Mouse (Mus musculus): Measurements from ENCODE around the gene Srrm2. TPM values are rescaled to one million over a fixed set of nuclear protein-coding genes. Genes with fewer than 3 reads are reported as not detected.
A peak's percentile ranks its signal among the peaks of the same experiment; 100 is the strongest.

Gene Srrm2
- polyA plus RNA-seq, 1 experiment = 58.2 TPM

GRCm38 (mm10) chr17:23831201-23831600 is 40.9 kb downstream of the Srrm2 start:
- H3K4me3 ChIP-seq = no peak overlapping the region
- peaks cover 24% of the 10 kb centered on the region for H3K79me2 ChIP-seq (ENCODE audit: control insufficient read depth, insufficient read depth)
- peaks cover 8% of the 10 kb centered on the region for H3K36me3 ChIP-seq (ENCODE audit: control insufficient read depth, insufficient read depth)
- H3K4me2 ChIP-seq (ENCODE audit: low read depth) = no peak overlapping the region
- H3K27me3 ChIP-seq (ENCODE audit: control insufficient read depth, insufficient read depth, insufficient read length) = peaks cover 14% of the 10 kb centered on the region
- H3ac ChIP-seq (ENCODE audit: control insufficient read depth, insufficient read length) = no peak overlapping the region
- no peak for TF ChIP-seq POLR2A (IDR thresholded peaks at IDR 0.05; ENCODE audit: insufficient read length, low read depth)
- no peak for TF ChIP-seq REST (IDR thresholded peaks at IDR 0.05; ENCODE audit: insufficient read depth, insufficient read length)
- no peak for TF ChIP-seq MAX (IDR thresholded peaks at IDR 0.05; ENCODE audit: low read depth)
- no peak for TF ChIP-seq POLR2AphosphoS2 (IDR thresholded peaks at IDR 0.05; ENCODE audit: insufficient read length, low read depth)
- no peak for TF ChIP-seq SRF (IDR thresholded peaks at IDR 0.05; ENCODE audit: control insufficient read depth, insufficient read length, low read depth)
- no peak for TF ChIP-seq TCF12 (IDR thresholded peaks at IDR 0.05; ENCODE audit: insufficient read depth, poor library complexity, severe bottlenecking)
- TF ChIP-seq E2F4 (IDR thresholded peaks at IDR 0.05; ENCODE audit: insufficient read depth) = no peak

- Histone ChIP-seq H3K4me3 (no peak within 1 kb of the TSS), H3K4me2 (ENCODE audit: low read depth) (peak within 1 kb of the TSS; percentile 38), H3K79me2 (ENCODE audit: control insufficient read depth, insufficient read depth) (no peaks in the 10 kb centered on the region), H3K27me3 (ENCODE audit: control insufficient read depth, insufficient read depth, insufficient read length) (peaks cover 14% of the 10 kb centered on the region), H3ac (ENCODE audit: control insufficient read depth, insufficient read length) (no peak within 1 kb of the TSS), H3K36me3 (ENCODE audit: control insufficient read depth, insufficient read depth) (no peaks in the 10 kb centered on the region)
- no peak for TF ChIP-seq USF1 (IDR thresholded peaks at IDR 0.05; ENCODE audit: low read depth)
- no peak for TF ChIP-seq POLR2AphosphoS2 (IDR thresholded peaks at IDR 0.05; ENCODE audit: insufficient read length, low read depth)
- no peak for TF ChIP-seq TCF3 (IDR thresholded peaks at IDR 0.05; ENCODE audit: insufficient read length, low read depth)
- no peak for TF ChIP-seq POLR2A (IDR thresholded peaks at IDR 0.05; ENCODE audit: insufficient read length, low read depth)
- peak in 2 of 3 experiments; percentile 69 to 71 for TF ChIP-seq MYOG (IDR thresholded peaks at IDR 0.05; ENCODE audit: control insufficient read depth in 1 of 3, insufficient read depth in 1 of 3, insufficient read length in 2 of 3, low read depth in 2 of 3)
- TF ChIP-seq TCF12 (IDR thresholded peaks at IDR 0.05; ENCODE audit: insufficient read depth, poor library complexity, severe bottlenecking) = peak; percentile 4
- TF ChIP-seq MAX (IDR thresholded peaks at IDR 0.05; ENCODE audit: low read depth) = no peak
- TF ChIP-seq E2F4 (IDR thresholded peaks at IDR 0.05; ENCODE audit: insufficient read depth) = no peak
- TF ChIP-seq CEBPB (IDR thresholded peaks at IDR 0.05; ENCODE audit: insufficient read depth, poor library complexity, severe bottlenecking) = no peak
- peak in 2 of 3 experiments; percentile 50 to 61 for TF ChIP-seq MYOD1 (IDR thresholded peaks at IDR 0.05; ENCODE audit: control insufficient read depth in 1 of 3, insufficient read length in 2 of 3, low read depth in 2 of 3)
Observed at GRCm38 (mm10) chr17:23836006-23836575, 45.8 kb downstream of the Srrm2 start, which contains the start of gene Prss33. TSS of gene Prss33 (minus strand) at chr17:23836056.

GRCm38 (mm10) chr17:23841145-23841544 is 50.8 kb downstream of the Srrm2 start:
- Histone ChIP-seq H3K27me3 (ENCODE audit: control insufficient read depth, insufficient read depth, insufficient read length) (no peaks in the 10 kb centered on the region), H3ac (ENCODE audit: control insufficient read depth, insufficient read length) (no peak overlapping the region), H3K36me3 (ENCODE audit: control insufficient read depth, insufficient read depth) (no peaks in the 10 kb centered on the region), H3K4me3 (no peak overlapping the region), H3K79me2 (ENCODE audit: control insufficient read depth, insufficient read depth) (no peaks in the 10 kb centered on the region), H3K4me2 (ENCODE audit: low read depth) (no peak overlapping the region)
- TF ChIP-seq E2F4 (IDR thresholded peaks at IDR 0.05; ENCODE audit: insufficient read depth) (no peak), TCF3 (IDR thresholded peaks at IDR 0.05; ENCODE audit: insufficient read length, low read depth) (no peak), REST (IDR thresholded peaks at IDR 0.05; ENCODE audit: insufficient read depth, insufficient read length) (no peak), MAX (IDR thresholded peaks at IDR 0.05; ENCODE audit: low read depth) (no peak), CEBPB (IDR thresholded peaks at IDR 0.05; ENCODE audit: insufficient read depth, poor library complexity, severe bottlenecking) (no peak), TCF12 (IDR thresholded peaks at IDR 0.05; ENCODE audit: insufficient read depth, poor library complexity, severe bottlenecking) (no peak), POLR2A (IDR thresholded peaks at IDR 0.05; ENCODE audit: insufficient read length, low read depth) (no peak), USF1 (IDR thresholded peaks at IDR 0.05; ENCODE audit: low read depth) (no peak), MYOD1 (IDR thresholded peaks at IDR 0.05; ENCODE audit: control insufficient read depth in 1 of 3, insufficient read length in 2 of 3, low read depth in 2 of 3) (no peak), SRF (IDR thresholded peaks at IDR 0.05; ENCODE audit: control insufficient read depth, insufficient read length, low read depth) (no peak), POLR2AphosphoS2 (IDR thresholded peaks at IDR 0.05; ENCODE audit: insufficient read length, low read depth) (no peak), MYOG (IDR thresholded peaks at IDR 0.05; ENCODE audit: control insufficient read depth in 1 of 3, insufficient read depth in 1 of 3, insufficient read length in 2 of 3, low read depth in 2 of 3) (no peak)

- H3ac ChIP-seq (ENCODE audit: control insufficient read depth, insufficient read length) = no peak overlapping the region
- H3K36me3 ChIP-seq (ENCODE audit: control insufficient read depth, insufficient read depth) = no peaks in the 10 kb centered on the region
- no peaks in the 10 kb centered on the region for H3K27me3 ChIP-seq (ENCODE audit: control insufficient read depth, insufficient read depth, insufficient read length)
- TF ChIP-seq MAX (IDR thresholded peaks at IDR 0.05; ENCODE audit: low read depth) (no peak), CEBPB (IDR thresholded peaks at IDR 0.05; ENCODE audit: insufficient read depth, poor library complexity, severe bottlenecking) (no peak), USF1 (IDR thresholded peaks at IDR 0.05; ENCODE audit: low read depth) (no peak), POLR2A (IDR thresholded peaks at IDR 0.05; ENCODE audit: insufficient read length, low read depth) (no peak), TCF3 (IDR thresholded peaks at IDR 0.05; ENCODE audit: insufficient read length, low read depth) (no peak), REST (IDR thresholded peaks at IDR 0.05; ENCODE audit: insufficient read depth, insufficient read length) (no peak), TCF12 (IDR thresholded peaks at IDR 0.05; ENCODE audit: insufficient read depth, poor library complexity, severe bottlenecking) (no peak), POLR2AphosphoS2 (IDR thresholded peaks at IDR 0.05; ENCODE audit: insufficient read length, low read depth) (no peak), MYOD1 (IDR thresholded peaks at IDR 0.05; ENCODE audit: control insufficient read depth in 1 of 3, insufficient read length in 2 of 3, low read depth in 2 of 3) (no peak)
- H3K79me2 ChIP-seq (ENCODE audit: control insufficient read depth, insufficient read depth) = no peaks in the 10 kb centered on the region
- H3K4me2 ChIP-seq (ENCODE audit: low read depth) = no peak overlapping the region
- H3K4me3 ChIP-seq = no peak overlapping the region
Observed at GRCm38 (mm10) chr17:23843141-23843811, 52.9 kb downstream of the Srrm2 start.

Measured in myocyte (in vitro differentiated cells).